Mouse (Mus musculus): Measurements from ENCODE around the gene Nbeal2.

DNA sequence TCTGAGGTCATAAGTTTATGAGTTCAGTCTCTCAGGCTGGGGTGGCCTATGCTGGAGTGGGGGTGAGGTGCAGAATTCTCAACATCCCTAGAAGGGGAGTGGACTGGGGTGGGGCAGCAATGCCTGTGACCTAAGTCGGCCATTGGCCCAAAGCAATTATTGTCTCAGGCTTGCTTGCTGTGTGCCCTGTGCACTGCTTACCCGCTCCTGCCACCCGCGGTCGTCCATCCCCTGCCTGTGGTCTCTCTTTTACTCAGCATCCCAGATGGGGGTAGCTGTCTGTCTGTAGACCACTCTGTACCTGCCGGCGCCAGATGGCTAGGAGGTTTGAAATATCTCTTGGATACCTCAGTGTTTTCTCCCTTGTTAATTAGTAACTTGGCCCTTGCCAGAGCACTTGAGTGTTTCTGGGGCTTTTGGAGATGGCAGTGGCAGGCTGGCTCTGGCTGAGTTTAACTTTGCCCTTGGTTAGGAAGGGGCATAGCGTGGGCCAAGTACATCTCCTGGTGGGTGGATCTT is 35.4 kb upstream of the Nbeal2 start:
- no peak for TF ChIP-seq CTCF (IDR thresholded peaks at IDR 0.05; ENCODE audit: borderline replicate concordance, control insufficient read depth, extremely low read depth, insufficient read depth, low read length, poor library complexity)
- no peak for TF ChIP-seq POLR2A (IDR thresholded peaks at IDR 0.05; ENCODE audit: control insufficient read depth, extremely low read depth, insufficient read depth, low read length, poor library complexity)
